Mouse (Mus musculus) forebrain, embryonic 14.5 days (tissue): ENCODE measurements around the gene Ppm1m. TPM values are rescaled to one million over a fixed set of nuclear protein-coding genes. Genes with fewer than 3 reads are reported as not detected.

ENCODE experiments used
- ATAC-seq: fragments of 200-750 bp; cut with Nextera tagmentation; 2 replicates; pipeline ENCODE4 v1.8.0; 2017; ENCODE audit warnings: mild to moderate bottlenecking, moderate library complexity
- DNase-seq: peaks from one replicate; pipeline ENCODE4 v3.0.0-alpha.2; 2015; ENCODE audit warnings: low spot score
- H3K27ac ChIP-seq: fragments of 300-500 bp; sonication (generic); 2 replicates; pipeline ENCODE4 v1.5.1; 2014; ENCODE audit warnings: low read depth, mild to moderate bottlenecking, control low read depth, low read length, moderate library complexity
- H3K27me3 ChIP-seq: fragments of 300-500 bp; sonication (generic); replicated peaks from 2 replicates; pipeline ENCODE4 v1.6.1; 2014; ENCODE audit warnings: low read length, control low read depth, mixed read lengths; ENCODE audit not compliant: control insufficient read depth, insufficient read depth
- H3K36me3 ChIP-seq: fragments of 300-500 bp; sonication (generic); 2 replicates; pipeline ENCODE4 v1.6.1; 2014; ENCODE audit warnings: low read length, control low read depth; ENCODE audit not compliant: control insufficient read depth, insufficient read depth
- H3K4me1 ChIP-seq: fragments of 300-500 bp; sonication (generic); 2 replicates; pipeline ENCODE4 v1.6.1; 2014; ENCODE audit warnings: antibody characterized with exemption, low read length, control low read depth; ENCODE audit not compliant: control insufficient read depth, insufficient read depth
- H3K4me2 ChIP-seq: fragments of 300-500 bp; sonication (generic); 2 replicates; pipeline ENCODE4 v1.6.1; 2014; ENCODE audit warnings: mild to moderate bottlenecking, control low read depth, low read length
- H3K4me3 ChIP-seq: fragments of 300-500 bp; sonication (generic); 2 replicates; pipeline ENCODE4 v1.5.1; 2014; ENCODE audit warnings: low read depth, low read length, control low read depth
- H3K9ac ChIP-seq: fragments of 300-500 bp; sonication (generic); 2 replicates; pipeline ENCODE4 v1.6.1; 2014; ENCODE audit warnings: mild to moderate bottlenecking, low read length, control low read depth, moderate library complexity
- H3K9me3 ChIP-seq: fragments of 300-500 bp; sonication (generic); replicated peaks from 2 replicates; pipeline ENCODE4 v1.6.1; 2016; ENCODE audit warnings: low read length, control low read depth, mixed read lengths; ENCODE audit not compliant: control insufficient read depth
- WGBS: fragments of 180-500 bp; shearing (Covaris S2); extraction: QIAGEN DNeasy Blood & Tissue Kit; methylation state at CpG from one replicate; pipeline ENCODE4 v1.1.7; 2014; 5-methylcytosine and 5-hydroxymethylcytosine counted together
- polyA plus RNA-seq: library from polyadenylated mRNA; unstranded; fragments of >200 nt; fragmentation: Nextera tagmentation; extraction: Ambion mirVana; gene quantifications from 2 replicates; pipeline ENCODE4 v1.2.1, GENCODE M21; 2014

Ppm1m gene
- polyA plus RNA-seq, 1 experiment from 2014 or later: 10.7 TPM

- DNase-seq (no peak), ATAC-seq (no peak)
- Histone ChIP-seq H3K4me3 (no peak within 1 kb of the TSS), H3K9ac (no peak within 1 kb of the TSS), H3K36me3 (peaks cover 12% of the 10 kb centered on the region; the same call in 1 of the 2 replicates), H3K4me2 (no peak within 1 kb of the TSS), H3K27me3 (no peaks in the 10 kb centered on the region), H3K27ac (0 out of 2 replicates have a peak within 1 kb of the TSS, but pooled peaks have one; percentile 1), H3K9me3 (no peaks in the 10 kb centered on the region), H3K4me1 (peaks cover 4% of the 10 kb centered on the region; the same call in 1 of the 2 replicates)
- 80% methylated on average over 6 of the region's 6 CpGs for WGBS
These were observed 41.5 kb downstream of the Ppm1m start, which contains the start of gene Glyctk for GRCm38 (mm10) chr9:106158037-106158491. TSS of gene Glyctk (minus strand) at chr9:106158138.

DNA sequence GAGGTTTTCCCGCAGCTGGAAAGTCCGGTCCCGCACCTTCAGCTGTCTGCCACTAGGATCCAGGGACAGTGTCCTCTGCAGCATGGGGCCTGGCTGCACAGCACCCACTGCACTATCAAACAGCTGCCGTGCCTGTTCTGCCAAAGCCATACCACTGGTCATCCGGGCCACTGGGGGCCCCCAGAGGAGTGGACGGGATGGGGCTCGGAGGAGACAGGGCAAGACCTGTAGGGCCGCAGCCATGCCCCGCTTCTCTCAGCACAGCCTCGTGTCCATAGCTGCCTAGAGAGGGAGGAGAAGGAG lies 42.0 kb downstream of the Ppm1m start:
- 84% methylated on average over 10 of the region's 10 CpGs for WGBS
- Histone ChIP-seq H3K9ac (no peak overlapping the region), H3K27ac (0 out of 2 replicates have a peak overlapping the region, but pooled peaks have one; percentile 1), H3K27me3 (no peaks in the 10 kb centered on the region), H3K9me3 (no peaks in the 10 kb centered on the region), H3K4me3 (no peak overlapping the region), H3K4me1 (peaks cover 4% of the 10 kb centered on the region; the same call in 1 of the 2 replicates), H3K36me3 (peaks cover 17% of the 10 kb centered on the region; the same call in 1 of the 2 replicates), H3K4me2 (no peak overlapping the region)
- no peak for ATAC-seq
- DNase-seq: no peak

- Histone ChIP-seq H3K9me3 (no peaks in the 10 kb centered on the region), H3K4me3 (no peak overlapping the region), H3K36me3 (peaks cover 22% of the 10 kb centered on the region; the same call in 1 of the 2 replicates), H3K4me1 (peaks cover 4% of the 10 kb centered on the region; the same call in 1 of the 2 replicates), H3K27ac (0 out of 2 replicates have a peak overlapping the region, but pooled peaks have one; percentile 1), H3K27me3 (no peaks in the 10 kb centered on the region), H3K9ac (no peak overlapping the region), H3K4me2 (no peak overlapping the region)
- 76% methylated on average over 21 of the region's 21 CpGs for WGBS
- DNase-seq (no peak), ATAC-seq (no peak)
These were observed 42.5 kb downstream of the Ppm1m start for GRCm38 (mm10) chr9:106156921-106157622.

- H3K36me3 ChIP-seq: peaks cover 23% of the 10 kb centered on the region; the same call in 1 of the 2 replicates
- 46% methylated on average over 5 of the region's 5 CpGs for WGBS
- peaks cover 4% of the 10 kb centered on the region; the same call in 1 of the 2 replicates for H3K4me1 ChIP-seq
- H3K9ac ChIP-seq: no peak overlapping the region
- H3K27ac ChIP-seq: peak overlapping the region; percentile 46; the same call in 1 of the 2 replicates
- no peaks in the 10 kb centered on the region for H3K27me3 ChIP-seq
- no peaks in the 10 kb centered on the region for H3K9me3 ChIP-seq
- no peak overlapping the region for H3K4me2 ChIP-seq
- H3K4me3 ChIP-seq: no peak overlapping the region
- peak; percentile 90 for DNase-seq
- ATAC-seq: peak; percentile 67
These were observed 43.1 kb downstream of the Ppm1m start for GRCm38 (mm10) chr9:106156419-106156818.

- DNase-seq: no peak
- Histone ChIP-seq H3K27me3 (peaks cover 3% of the 10 kb centered on the region; the same call in 1 of the 2 replicates), H3K27ac (no peak overlapping the region), H3K4me1 (peaks cover 7% of the 10 kb centered on the region; the same call in 1 of the 2 replicates), H3K36me3 (peaks cover 23% of the 10 kb centered on the region; the same call in 1 of the 2 replicates), H3K4me2 (no peak overlapping the region), H3K4me3 (no peak overlapping the region), H3K9ac (no peak overlapping the region), H3K9me3 (no peaks in the 10 kb centered on the region)
- WGBS: 80% methylated on average over 9 of the region's 9 CpGs
- ATAC-seq: no peak
These were observed 45.4 kb downstream of the Ppm1m start for GRCm38 (mm10) chr9:106154106-106154505.

DNA sequence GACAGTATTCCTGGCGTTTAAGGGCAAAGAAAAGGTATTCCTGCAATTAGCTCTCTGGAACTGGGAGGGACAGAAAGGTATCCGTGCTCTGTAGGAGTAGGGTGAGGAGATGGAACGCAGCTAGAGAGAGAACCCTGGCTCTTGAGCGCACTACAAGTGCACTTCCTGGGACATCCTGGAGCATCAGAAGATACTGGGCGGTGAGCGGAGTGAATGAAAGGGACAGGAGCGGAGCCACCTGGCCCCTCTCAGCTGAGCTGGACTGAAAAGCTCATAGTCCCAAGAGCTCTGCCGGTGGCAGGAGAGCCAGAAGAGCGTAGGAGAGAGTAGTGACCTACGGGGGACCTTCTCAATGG lies 50.2 kb downstream of the Ppm1m start:
- Histone ChIP-seq H3K9ac (peak overlapping the region; percentile 93), H3K4me2 (peak overlapping the region; percentile 67), H3K4me3 (peak overlapping the region; percentile 55), H3K9me3 (no peaks in the 10 kb centered on the region), H3K36me3 (peaks cover 23% of the 10 kb centered on the region; the same call in 1 of the 2 replicates), H3K27me3 (peaks cover 3% of the 10 kb centered on the region), H3K27ac (peak overlapping the region; percentile 85), H3K4me1 (peaks cover 20% of the 10 kb centered on the region)
- DNase-seq (no peak), ATAC-seq (no peak)
- WGBS: 6% methylated on average over 10 of the region's 10 CpGs

DNA sequence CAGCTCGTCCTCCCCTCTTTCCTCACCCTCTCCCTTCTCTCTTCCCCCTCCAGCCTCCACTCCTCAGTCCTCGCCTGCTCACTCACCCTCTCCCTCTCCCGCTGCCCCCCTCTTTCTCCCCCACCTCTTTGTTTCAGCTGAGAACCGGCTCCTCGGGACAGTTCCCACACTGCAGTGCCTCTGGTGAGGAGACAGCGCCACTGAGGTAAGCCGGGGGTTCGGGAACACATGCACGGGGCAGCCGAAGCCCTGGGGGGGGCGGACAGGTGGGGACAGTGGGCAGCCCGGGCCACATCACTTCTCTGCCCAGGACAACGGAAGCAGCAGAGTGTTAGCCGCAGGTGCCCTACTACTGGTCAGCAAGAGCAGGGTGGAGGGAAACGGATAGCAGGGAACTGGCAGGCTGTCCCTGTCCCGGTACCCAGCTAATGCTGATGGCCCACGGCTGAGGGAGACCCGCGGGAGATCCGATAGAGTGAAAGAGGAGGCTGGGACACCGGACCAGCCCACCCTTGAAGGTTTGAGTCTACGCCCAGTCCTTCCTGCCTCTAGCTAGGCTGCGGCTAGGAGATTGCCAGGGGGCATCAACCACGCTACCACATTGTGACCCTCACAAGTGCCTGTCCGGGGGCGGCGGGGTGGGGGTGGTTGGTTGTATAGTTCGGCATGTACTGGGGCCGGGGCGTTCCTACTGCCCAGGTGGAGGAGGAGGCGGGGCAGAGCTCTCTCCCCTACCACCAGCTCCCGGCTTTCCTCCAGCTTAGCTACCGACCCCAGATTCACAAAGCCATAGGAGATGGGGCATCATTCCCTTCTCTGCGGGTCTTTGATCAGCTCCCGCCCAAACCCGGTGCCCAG lies 50.8 kb downstream of the Ppm1m start:
- H3K4me3 ChIP-seq: peak overlapping the region; percentile 55
- peak; percentile 72 for ATAC-seq
- no peaks in the 10 kb centered on the region for H3K9me3 ChIP-seq
- H3K27me3 ChIP-seq: peaks cover 3% of the 10 kb centered on the region
- peak overlapping the region; percentile 93 for H3K9ac ChIP-seq
- H3K4me1 ChIP-seq: peaks cover 25% of the 10 kb centered on the region
- peaks cover 18% of the 10 kb centered on the region; the same call in 1 of the 2 replicates for H3K36me3 ChIP-seq
- under 1% methylated on average over 36 of the region's 36 CpGs for WGBS
- peak overlapping the region; percentile 67 for H3K4me2 ChIP-seq
- H3K27ac ChIP-seq: peak overlapping the region; percentile 85
- peak; percentile 79 for DNase-seq

DNA sequence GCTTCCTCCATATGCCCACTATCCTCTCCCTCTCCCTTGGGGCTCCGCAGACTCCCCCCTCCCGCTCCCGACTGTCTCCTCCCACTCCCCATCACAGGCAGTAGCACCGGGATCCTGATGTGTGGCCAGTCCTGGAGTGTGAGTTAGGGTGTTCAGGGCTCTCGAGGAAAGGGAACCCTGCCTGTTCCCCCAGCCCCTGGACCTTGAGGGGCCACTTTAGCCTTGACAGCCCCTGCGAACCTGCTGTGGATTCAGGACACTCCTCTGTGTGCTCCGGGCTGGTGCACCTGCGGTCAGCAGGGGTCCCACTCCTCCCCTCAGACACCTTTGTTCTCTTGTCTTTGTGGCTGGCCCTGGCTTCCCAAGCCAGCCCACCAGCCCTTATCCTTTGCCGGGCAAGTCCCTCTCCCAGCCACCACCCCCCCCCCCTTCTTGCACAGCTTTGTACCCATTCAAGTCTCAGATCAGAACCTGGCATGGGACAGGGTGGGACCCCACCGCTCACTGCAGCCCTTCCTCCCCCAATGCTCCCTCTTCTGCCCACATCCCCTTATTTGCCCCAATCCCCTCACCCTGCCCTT lies 51.6 kb downstream of the Ppm1m start:
- Histone ChIP-seq H3K27me3 (peaks cover 3% of the 10 kb centered on the region), H3K4me2 (peak overlapping the region; percentile 67), H3K4me1 (peaks cover 28% of the 10 kb centered on the region), H3K9me3 (no peaks in the 10 kb centered on the region), H3K9ac (peak overlapping the region; percentile 93), H3K36me3 (peaks cover 10% of the 10 kb centered on the region; the same call in 1 of the 2 replicates), H3K4me3 (peak overlapping the region; percentile 55), H3K27ac (peak overlapping the region; percentile 85)
- DNase-seq (no peak), ATAC-seq (peak; percentile 38)
- 1% methylated on average over 10 of the region's 10 CpGs for WGBS
